Mouse (Mus musculus) heart, embryonic 12.5 days (tissue): Measurements from ENCODE around the gene Syne1. TPM values are rescaled to one million over a fixed set of nuclear protein-coding genes. Genes with fewer than 3 reads are reported as not detected.

ENCODE experiments used
- ATAC-seq: fragments of 200-750 bp; cut with Nextera tagmentation; 2 replicates; pipeline ENCODE4 v1.8.0; 2017; ENCODE audit warnings: moderate TSS enrichment, moderate library complexity; ENCODE audit not compliant: insufficient number of reproducible peaks, low FRiP score
- H3K27ac ChIP-seq: fragments of 300-500 bp; sonication (generic); 2 replicates; pipeline ENCODE4 v1.5.1; 2016; ENCODE audit warnings: mild to moderate bottlenecking, moderate library complexity; ENCODE audit not compliant: poor library complexity, severe bottlenecking
- H3K27me3 ChIP-seq: fragments of 300-500 bp; sonication (generic); replicated peaks from 2 replicates; pipeline ENCODE4 v1.6.1; 2016; ENCODE audit warnings: mild to moderate bottlenecking, moderate library complexity
- H3K36me3 ChIP-seq: fragments of 300-500 bp; sonication (generic); 2 replicates; pipeline ENCODE4 v1.6.1; 2016; ENCODE audit warnings: mild to moderate bottlenecking, moderate library complexity
- H3K4me1 ChIP-seq: fragments of 300-500 bp; sonication (generic); replicated peaks from 2 replicates; pipeline ENCODE4 v1.6.1; 2016; ENCODE audit warnings: mild to moderate bottlenecking
- H3K4me2 ChIP-seq: fragments of 300-500 bp; sonication (generic); 2 replicates; pipeline ENCODE4 v1.6.1; 2016; ENCODE audit warnings: mild to moderate bottlenecking, moderate library complexity
- H3K4me3 ChIP-seq: fragments of 300-500 bp; sonication (generic); 2 replicates; pipeline ENCODE4 v1.5.1; 2016; ENCODE audit warnings: mild to moderate bottlenecking
- H3K9ac ChIP-seq: fragments of 300-500 bp; sonication (generic); 2 replicates; pipeline ENCODE4 v1.6.1; 2016; ENCODE audit warnings: mild to moderate bottlenecking, moderate library complexity
- H3K9me3 ChIP-seq: fragments of 300-500 bp; sonication (generic); replicated peaks from 2 replicates; pipeline ENCODE4 v1.6.1; 2016; ENCODE audit warnings: mild to moderate bottlenecking, moderate library complexity
- WGBS: fragments of 180-500 bp; shearing (Covaris S2); methylation state at CpG from one replicate; pipeline ENCODE4 v1.1.7; 2016; 5-methylcytosine and 5-hydroxymethylcytosine counted together
- polyA plus RNA-seq: library from polyadenylated mRNA; unstranded; fragments of >200 nt; fragmentation: Nextera tagmentation; extraction: Ambion mirVana; gene quantifications from 2 replicates; pipeline ENCODE4 v1.2.1, GENCODE M21; 2016

Gene Syne1
- polyA plus RNA-seq, 1 experiment from 2014 or later = 18.0 TPM

- Histone ChIP-seq H3K9me3 (no peaks in the 10 kb centered on the region), H3K27ac (no peak overlapping the region), H3K4me3 (no peak overlapping the region), H3K4me1 (no peaks in the 10 kb centered on the region), H3K9ac (no peak overlapping the region), H3K27me3 (no peaks in the 10 kb centered on the region), H3K4me2 (no peak overlapping the region), H3K36me3 (no peaks in the 10 kb centered on the region)
- 61% methylated on average over 4 of the region's 4 CpGs for WGBS
- ATAC-seq = no peak
These were observed 577.0 kb downstream of the Syne1 start for GRCm38 (mm10) chr10:4974246-4974645.

- H3K27me3 ChIP-seq = no peaks in the 10 kb centered on the region
- 61% methylated on average over 2 of the region's 2 CpGs for WGBS
- H3K9me3 ChIP-seq = no peaks in the 10 kb centered on the region
- H3K9ac ChIP-seq = no peak overlapping the region
- H3K4me3 ChIP-seq = no peak overlapping the region
- H3K27ac ChIP-seq = no peak overlapping the region
- no peak overlapping the region for H3K4me2 ChIP-seq
- ATAC-seq = no peak
- no peaks in the 10 kb centered on the region for H3K4me1 ChIP-seq
- no peaks in the 10 kb centered on the region for H3K36me3 ChIP-seq
These were observed 579.3 kb downstream of the Syne1 start for GRCm38 (mm10) chr10:4972026-4972425.

GRCm38 (mm10) chr10:4971586-4971985, 579.7 kb downstream of the Syne1 start:
- H3K36me3 ChIP-seq = no peaks in the 10 kb centered on the region
- H3K9me3 ChIP-seq = no peaks in the 10 kb centered on the region
- H3K4me3 ChIP-seq = no peak overlapping the region
- no peak overlapping the region for H3K27ac ChIP-seq
- no peak for ATAC-seq
- H3K27me3 ChIP-seq = no peaks in the 10 kb centered on the region
- H3K4me2 ChIP-seq = no peak overlapping the region
- no peak overlapping the region for H3K9ac ChIP-seq
- no peaks in the 10 kb centered on the region for H3K4me1 ChIP-seq

GRCm38 (mm10) chr10:4971156-4971555, 580.1 kb downstream of the Syne1 start:
- no peak overlapping the region for H3K4me3 ChIP-seq
- H3K4me2 ChIP-seq = no peak overlapping the region
- no peak for ATAC-seq
- no peak overlapping the region for H3K9ac ChIP-seq
- no peaks in the 10 kb centered on the region for H3K36me3 ChIP-seq
- H3K9me3 ChIP-seq = no peaks in the 10 kb centered on the region
- no peaks in the 10 kb centered on the region for H3K27me3 ChIP-seq
- no peaks in the 10 kb centered on the region for H3K4me1 ChIP-seq
- no peak overlapping the region for H3K27ac ChIP-seq
- 80% methylated on average over 7 of the region's 7 CpGs for WGBS

Other genes with a start within 250 kb of the Syne1 start
- 4.5 and 4.6 TPM in 2 replicates for gene Myct1, start 42.3 kb upstream of the Syne1 start, polyA plus RNA-seq
- not detected in 2 replicates for gene Vip, start 87.7 kb upstream of the Syne1 start, polyA plus RNA-seq